Mouse (Mus musculus): ENCODE measurements at regions not wholly inside any gene's neighbourhood (a gene's known extent, or its start where the extent isn't known, plus 50 kb on each side); places are given as distances from the start of the nearest gene placed in this dataset.

DNA sequence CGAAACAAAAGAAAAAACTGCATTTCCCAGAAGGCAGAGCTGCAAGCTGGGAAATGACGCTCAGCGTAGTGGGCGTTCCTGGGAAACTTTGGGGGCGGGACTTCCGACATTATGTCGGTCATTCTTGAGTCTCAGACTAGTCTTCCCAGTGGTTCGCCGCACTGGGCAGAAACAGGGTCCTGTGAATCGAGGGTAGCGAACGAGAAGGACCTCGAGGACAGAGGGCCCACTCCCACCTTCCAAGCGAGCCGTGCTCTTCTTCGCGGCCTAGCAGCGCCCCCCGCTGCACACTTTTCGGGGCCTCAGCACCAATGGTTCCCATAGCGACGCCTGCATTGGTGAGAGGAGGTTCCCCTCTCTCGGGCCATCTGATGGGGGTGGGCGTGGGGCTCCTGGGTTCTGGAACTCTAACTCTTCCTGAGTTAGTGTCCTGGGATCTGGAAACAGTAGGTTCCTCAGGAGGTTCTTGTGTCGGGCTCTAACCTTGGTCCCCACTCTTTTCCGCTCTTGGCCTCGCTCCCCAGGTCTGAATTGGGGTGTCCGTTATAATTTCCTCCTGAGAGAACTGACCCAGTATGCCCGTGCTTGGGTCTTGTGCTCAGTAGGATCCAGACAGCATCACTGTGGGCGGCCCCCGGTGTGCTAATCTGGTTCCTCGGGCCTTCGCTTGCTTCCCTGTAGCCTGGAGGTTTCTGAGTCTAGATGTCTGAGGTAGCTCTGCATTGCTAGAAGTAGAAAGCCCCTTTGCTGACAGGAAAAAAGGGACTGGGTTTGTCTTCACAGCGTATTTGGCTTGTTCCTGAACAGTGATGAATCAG is 52.8 kb upstream of the Gramd1a start:
- peak; percentile 38 to 52 for DNase-seq (ENCODE audit: low spot score in 2 of 2)

DNA sequence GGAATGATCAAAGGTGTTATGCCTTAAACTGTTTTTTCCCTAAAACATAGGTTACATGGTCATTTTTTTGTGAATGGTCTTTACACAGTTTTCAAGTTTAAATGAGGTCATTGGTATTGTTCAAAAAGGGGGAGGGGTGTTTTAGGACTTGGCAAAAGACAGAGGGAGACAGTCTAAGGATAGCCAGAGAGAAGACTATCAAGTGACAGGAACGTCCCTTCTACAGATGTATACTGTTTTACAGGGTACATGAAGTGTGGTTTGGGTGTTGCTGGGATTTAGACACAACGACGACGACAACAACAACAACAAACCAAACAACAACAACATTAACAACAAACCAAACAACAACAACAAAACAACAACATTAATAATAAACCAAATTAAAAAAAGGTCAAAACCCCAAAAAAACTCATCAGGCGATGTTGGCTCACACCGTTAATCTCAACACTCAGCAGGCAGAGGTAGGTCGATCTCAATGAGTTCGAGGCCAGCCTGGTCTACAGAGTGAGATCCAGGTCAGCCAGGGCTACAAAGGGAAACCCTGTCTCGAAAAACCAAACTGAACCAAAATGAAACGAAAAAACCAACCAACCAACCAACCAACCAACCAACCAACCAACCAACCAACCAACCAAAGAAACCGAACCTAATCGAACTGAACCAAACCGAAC is 52.0 kb upstream of the Gramd1a start:
- no peak for DNase-seq (ENCODE audit: low spot score in 2 of 2)

All from gastrocnemius, adult 8-10 months (tissue).